Mouse (Mus musculus): ENCODE data around the gene Trabd2b. TPM values are rescaled to one million over a fixed set of nuclear protein-coding genes. Genes with fewer than 3 reads are reported as not detected.

Gene Trabd2b
- total RNA-seq, 1 experiment, result 0.31 TPM

GRCm38 (mm10) chr4:114642469-114642868 lies 235.9 kb downstream of the Trabd2b start:
- TF ChIP-seq ZNF384 (IDR thresholded peaks at IDR 0.05; ENCODE audit: low read depth, low read length) (no peak), CHD2 (IDR thresholded peaks at IDR 0.05; ENCODE audit: low read depth, low read length) (no peak), MAFK (IDR thresholded peaks at IDR 0.05; ENCODE audit: insufficient read depth, low read depth, low read length) (no peak), ZC3H11A (IDR thresholded peaks at IDR 0.05; ENCODE audit: borderline replicate concordance, low read depth, low read length) (no peak), HCFC1 (IDR thresholded peaks at IDR 0.05; ENCODE audit: borderline replicate concordance, insufficient read depth, low read length) (no peak)
- no peak overlapping the region for H3K4me3 ChIP-seq (ENCODE audit: insufficient read depth in 1 of 2, low read depth in 1 of 2, low read length in 2 of 2, poor library complexity in 1 of 2, severe bottlenecking in 1 of 2)
- H3K36me3 ChIP-seq (ENCODE audit: control insufficient read depth, insufficient read depth, low read length, poor library complexity, severe bottlenecking), result no peaks in the 10 kb centered on the region
- no peaks in the 10 kb centered on the region for H3K9me3 ChIP-seq (ENCODE audit: control insufficient read depth, insufficient read depth, low read depth, low read length)
- H3K27ac ChIP-seq (ENCODE audit: insufficient read depth, low read depth, low read length, poor library complexity, severe bottlenecking), result no peak overlapping the region
- no peak overlapping the region for H3K9ac ChIP-seq (ENCODE audit: insufficient read depth, low read depth, low read length, poor library complexity, severe bottlenecking)
- DNase-seq (ENCODE audit: low read depth, low spot score), result no peak
- in situ Hi-C loops (cut with MboI; ENCODE audit: low sequenced_read_pairs in 2 of 2, unreplicated experiment in 2 of 2), result no loop called here
- H3K4me1 ChIP-seq (ENCODE audit: control insufficient read depth in 2 of 2, insufficient read depth in 2 of 2, low read length in 2 of 2, poor library complexity in 1 of 2), result no peaks in the 10 kb centered on the region

- in situ Hi-C loops (cut with MboI; ENCODE audit: low sequenced_read_pairs in 2 of 2, unreplicated experiment in 2 of 2), result no loop called here
- H3K9me3 ChIP-seq (ENCODE audit: control insufficient read depth, insufficient read depth, low read depth, low read length), result no peaks in the 10 kb centered on the region
- no peak for TF ChIP-seq CHD2 (IDR thresholded peaks at IDR 0.05; ENCODE audit: low read depth, low read length)
- no peak for TF ChIP-seq HCFC1 (IDR thresholded peaks at IDR 0.05; ENCODE audit: borderline replicate concordance, insufficient read depth, low read length)
- no peak for TF ChIP-seq ZC3H11A (IDR thresholded peaks at IDR 0.05; ENCODE audit: borderline replicate concordance, low read depth, low read length)
- no peak for TF ChIP-seq ZNF384 (IDR thresholded peaks at IDR 0.05; ENCODE audit: low read depth, low read length)
- TF ChIP-seq MAFK (IDR thresholded peaks at IDR 0.05; ENCODE audit: insufficient read depth, low read depth, low read length), result no peak
- H3K27ac ChIP-seq (ENCODE audit: insufficient read depth, low read depth, low read length, poor library complexity, severe bottlenecking), result no peak overlapping the region
- no peak overlapping the region for H3K4me3 ChIP-seq (ENCODE audit: insufficient read depth in 1 of 2, low read depth in 1 of 2, low read length in 2 of 2, poor library complexity in 1 of 2, severe bottlenecking in 1 of 2)
- no peaks in the 10 kb centered on the region for H3K36me3 ChIP-seq (ENCODE audit: control insufficient read depth, insufficient read depth, low read length, poor library complexity, severe bottlenecking)
- no peak for DNase-seq (ENCODE audit: low read depth, low spot score)
- H3K9ac ChIP-seq (ENCODE audit: insufficient read depth, low read depth, low read length, poor library complexity, severe bottlenecking), result no peak overlapping the region
- H3K4me1 ChIP-seq (ENCODE audit: control insufficient read depth in 2 of 2, insufficient read depth in 2 of 2, low read length in 2 of 2, poor library complexity in 1 of 2), result no peaks in the 10 kb centered on the region
Measured at GRCm38 (mm10) chr4:114643679-114644208, 237.2 kb downstream of the Trabd2b start.

GRCm38 (mm10) chr4:114645341-114645740 lies 238.8 kb downstream of the Trabd2b start:
- in situ Hi-C loops (cut with MboI; ENCODE audit: low sequenced_read_pairs in 2 of 2, unreplicated experiment in 2 of 2), result no loop called here
- TF ChIP-seq ZC3H11A (IDR thresholded peaks at IDR 0.05; ENCODE audit: borderline replicate concordance, low read depth, low read length) (no peak), MAFK (IDR thresholded peaks at IDR 0.05; ENCODE audit: insufficient read depth, low read depth, low read length) (no peak), CHD2 (IDR thresholded peaks at IDR 0.05; ENCODE audit: low read depth, low read length) (no peak), ZNF384 (IDR thresholded peaks at IDR 0.05; ENCODE audit: low read depth, low read length) (no peak), HCFC1 (IDR thresholded peaks at IDR 0.05; ENCODE audit: borderline replicate concordance, insufficient read depth, low read length) (no peak)
- no peak for DNase-seq (ENCODE audit: low read depth, low spot score)

GRCm38 (mm10) chr4:114646825-114647681 lies 240.5 kb downstream of the Trabd2b start:
- H3K9ac ChIP-seq (ENCODE audit: insufficient read depth, low read depth, low read length, poor library complexity, severe bottlenecking), result no peak overlapping the region
- H3K36me3 ChIP-seq (ENCODE audit: control insufficient read depth, insufficient read depth, low read length, poor library complexity, severe bottlenecking), result no peaks in the 10 kb centered on the region
- no peak overlapping the region for H3K4me3 ChIP-seq (ENCODE audit: insufficient read depth in 1 of 2, low read depth in 1 of 2, low read length in 2 of 2, poor library complexity in 1 of 2, severe bottlenecking in 1 of 2)
- H3K4me1 ChIP-seq (ENCODE audit: control insufficient read depth in 2 of 2, insufficient read depth in 2 of 2, low read length in 2 of 2, poor library complexity in 1 of 2), result no peaks in the 10 kb centered on the region
- in situ Hi-C loops (cut with MboI; ENCODE audit: low sequenced_read_pairs in 2 of 2, unreplicated experiment in 2 of 2), result no loop called here
- no peak for DNase-seq (ENCODE audit: low read depth, low spot score)
- no peak for TF ChIP-seq ZC3H11A (IDR thresholded peaks at IDR 0.05; ENCODE audit: borderline replicate concordance, low read depth, low read length)
- no peak for TF ChIP-seq ZNF384 (IDR thresholded peaks at IDR 0.05; ENCODE audit: low read depth, low read length)
- TF ChIP-seq HCFC1 (IDR thresholded peaks at IDR 0.05; ENCODE audit: borderline replicate concordance, insufficient read depth, low read length), result no peak
- no peak for TF ChIP-seq MAFK (IDR thresholded peaks at IDR 0.05; ENCODE audit: insufficient read depth, low read depth, low read length)
- no peak for TF ChIP-seq CHD2 (IDR thresholded peaks at IDR 0.05; ENCODE audit: low read depth, low read length)
- no peaks in the 10 kb centered on the region for H3K9me3 ChIP-seq (ENCODE audit: control insufficient read depth, insufficient read depth, low read depth, low read length)
- no peak overlapping the region for H3K27ac ChIP-seq (ENCODE audit: insufficient read depth, low read depth, low read length, poor library complexity, severe bottlenecking)

More at GRCm38 (mm10) chr4:114645341-114645740, 238.8 kb downstream of the Trabd2b start:
- H3K36me3 ChIP-seq (ENCODE audit: control insufficient read depth, insufficient read depth, low read length, poor library complexity, severe bottlenecking), result no peaks in the 10 kb centered on the region
- H3K27ac ChIP-seq (ENCODE audit: insufficient read depth, low read depth, low read length, poor library complexity, severe bottlenecking), result no peak overlapping the region
- no peak overlapping the region for H3K4me3 ChIP-seq (ENCODE audit: insufficient read depth in 1 of 2, low read depth in 1 of 2, low read length in 2 of 2, poor library complexity in 1 of 2, severe bottlenecking in 1 of 2)
- H3K9me3 ChIP-seq (ENCODE audit: control insufficient read depth, insufficient read depth, low read depth, low read length), result no peaks in the 10 kb centered on the region
- H3K4me1 ChIP-seq (ENCODE audit: control insufficient read depth in 2 of 2, insufficient read depth in 2 of 2, low read length in 2 of 2, poor library complexity in 1 of 2), result no peaks in the 10 kb centered on the region
- H3K9ac ChIP-seq (ENCODE audit: insufficient read depth, low read depth, low read length, poor library complexity, severe bottlenecking), result no peak overlapping the region

Data from ES-E14 (cell line).